Mouse (Mus musculus) A20 (cell line): ENCODE data around the gene Atp2b4.

Experiments
- DNase-seq: peaks from one replicate; pipeline ENCODE4 v3.0.0-alpha.2; 2011; ENCODE audit warnings: low read depth, low spot score

Atp2b4 gene

GRCm38 (mm10) chr1:133800948-133801393, at the start of gene Atp2b4:
Gene Atp2b4 (minus strand): TSS chr1:133801041.
- DNase-seq = peak; percentile 59

- peak; percentile 92 for DNase-seq
These were observed 43.9 kb upstream of the Atp2b4 start for GRCm38 (mm10) chr1:133844734-133845133.

GRCm38 (mm10) chr1:133843900-133844299, 43.1 kb upstream of the Atp2b4 start:
- no peak for DNase-seq

GRCm38 (mm10) chr1:133843370-133843769, 42.5 kb upstream of the Atp2b4 start:
- DNase-seq = no peak

GRCm38 (mm10) chr1:133842074-133842725, 41.4 kb upstream of the Atp2b4 start:
- DNase-seq = no peak

GRCm38 (mm10) chr1:133841171-133841926, 40.5 kb upstream of the Atp2b4 start:
- peak; percentile 30 for DNase-seq

DNA sequence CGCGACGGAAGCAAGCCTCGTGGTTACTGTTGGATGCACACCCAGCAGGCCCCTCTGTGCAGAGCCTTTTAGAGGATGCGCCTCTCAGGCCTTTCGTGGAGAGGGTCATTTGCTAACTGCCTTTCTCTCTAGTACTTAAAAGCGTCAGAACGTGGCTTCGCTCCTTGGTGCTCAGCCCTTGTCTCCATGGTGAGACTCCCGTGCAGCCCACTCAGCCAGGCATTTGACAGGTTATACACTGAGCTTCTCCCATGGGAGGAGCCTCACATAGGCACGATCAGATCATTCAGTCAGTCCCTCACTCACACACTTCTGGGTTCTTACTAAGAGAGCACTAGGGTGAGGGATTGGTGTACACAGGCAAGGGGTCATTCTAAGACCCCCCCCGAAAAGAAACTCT, 39.7 kb upstream of the Atp2b4 start:
- no peak for DNase-seq

DNA sequence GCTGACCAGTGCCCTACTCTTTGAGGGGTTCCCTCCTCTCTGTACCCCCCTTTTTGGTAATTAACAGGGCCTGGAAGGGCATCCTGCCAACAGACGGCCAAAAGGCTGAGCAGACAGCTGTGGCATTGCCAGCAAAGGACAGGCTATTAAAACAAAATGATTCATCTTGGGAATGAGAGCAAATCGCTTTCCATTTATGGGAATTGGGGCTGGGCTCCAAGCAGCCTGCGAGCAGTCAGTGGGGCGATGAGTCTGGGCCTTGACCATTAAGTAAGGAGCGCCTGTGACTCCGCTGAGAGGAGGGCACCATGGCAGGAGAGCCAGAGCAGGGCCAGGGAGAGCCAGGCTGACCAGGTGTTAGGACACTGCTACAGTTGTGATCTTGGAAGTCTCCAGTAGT, 33.5 kb upstream of the Atp2b4 start:
- DNase-seq = no peak

GRCm38 (mm10) chr1:133832781-133833180, 31.9 kb upstream of the Atp2b4 start:
- no peak for DNase-seq

DNA sequence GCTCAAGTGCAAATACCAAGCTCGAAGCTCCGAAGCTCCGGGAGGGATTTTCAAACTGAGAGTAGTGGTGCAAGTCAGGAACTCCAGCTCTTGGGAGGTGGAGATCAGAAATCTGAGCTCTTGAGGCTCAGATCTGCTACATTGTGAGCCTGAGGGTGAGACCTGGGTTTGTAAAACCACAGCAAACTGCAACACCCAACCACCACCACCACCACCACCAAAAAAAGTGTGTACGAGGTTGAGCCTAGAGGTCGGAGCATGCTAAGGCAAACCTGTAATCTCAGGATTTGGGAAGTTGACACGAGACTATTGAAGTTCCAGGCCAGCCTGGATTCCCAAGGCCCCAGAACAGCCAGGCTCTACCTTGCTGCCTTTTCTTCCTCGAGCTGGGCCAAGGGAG, 25.4 kb upstream of the Atp2b4 start:
- DNase-seq = no peak

DNA sequence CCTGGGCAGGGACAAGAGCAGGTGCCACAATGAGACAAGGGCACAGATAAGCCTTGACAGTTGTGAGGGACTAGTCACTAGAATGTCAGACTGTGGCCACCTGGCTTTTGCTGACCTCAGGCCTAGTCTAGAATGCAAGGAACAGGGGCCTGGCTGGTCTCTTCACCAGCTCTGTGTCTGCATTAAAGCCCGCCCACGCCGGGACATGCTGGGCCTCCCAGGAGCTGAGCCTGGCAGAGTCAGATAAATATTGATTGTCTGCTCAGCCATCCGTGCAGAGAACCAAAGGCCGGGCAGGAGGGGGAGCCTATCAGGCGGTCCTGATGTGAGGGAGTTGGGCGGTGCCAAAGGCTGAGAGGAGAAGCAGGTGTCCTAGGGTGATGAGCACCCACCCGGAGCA, 24.7 kb upstream of the Atp2b4 start:
- peak; percentile 91 for DNase-seq

DNA sequence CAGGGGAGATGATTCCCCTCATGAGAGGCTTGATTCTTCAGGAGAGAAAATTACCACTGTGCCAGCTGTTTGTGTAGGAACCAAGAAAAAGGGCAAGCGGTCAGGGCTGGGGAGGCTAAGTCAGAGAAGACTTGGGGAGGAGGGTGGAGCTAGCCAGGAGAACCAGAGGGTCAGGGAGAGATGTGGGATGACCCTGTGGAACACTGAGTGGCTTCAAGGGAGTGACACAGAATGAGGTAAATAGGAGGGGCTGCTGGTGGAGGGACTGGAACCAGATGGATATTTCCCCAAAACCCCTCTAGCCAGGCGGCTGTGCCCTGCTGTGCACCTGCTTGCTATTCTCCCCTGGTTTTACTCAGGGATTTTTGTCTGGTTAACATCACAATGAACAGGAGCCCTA, 24.3 kb upstream of the Atp2b4 start:
- DNase-seq = no peak

DNA sequence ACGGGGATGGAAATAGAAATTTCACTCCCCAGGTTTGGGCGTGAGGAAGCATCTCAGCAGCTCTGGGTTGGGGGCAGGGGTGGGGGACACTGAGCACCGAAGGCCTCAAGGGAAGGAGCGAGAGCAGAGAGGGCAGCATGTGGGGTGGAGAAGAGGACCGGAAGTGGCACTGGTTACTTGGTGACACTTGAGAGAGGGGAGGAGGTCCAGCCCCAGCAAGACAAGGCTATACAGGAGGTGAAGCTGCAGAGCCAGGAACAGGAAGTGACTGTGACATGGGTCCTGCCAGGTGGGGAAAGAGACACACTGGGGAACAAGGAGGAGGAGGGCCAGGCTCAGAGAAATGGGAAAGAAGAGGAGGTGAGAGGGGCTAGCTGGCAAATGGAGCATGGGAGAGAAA, 20.3 kb upstream of the Atp2b4 start:
- DNase-seq = peak; percentile 50

GRCm38 (mm10) chr1:133820100-133820499, 19.3 kb upstream of the Atp2b4 start:
- DNase-seq = no peak

- no peak for DNase-seq
These were observed 17.7 kb upstream of the Atp2b4 start for GRCm38 (mm10) chr1:133818531-133818930.

DNA sequence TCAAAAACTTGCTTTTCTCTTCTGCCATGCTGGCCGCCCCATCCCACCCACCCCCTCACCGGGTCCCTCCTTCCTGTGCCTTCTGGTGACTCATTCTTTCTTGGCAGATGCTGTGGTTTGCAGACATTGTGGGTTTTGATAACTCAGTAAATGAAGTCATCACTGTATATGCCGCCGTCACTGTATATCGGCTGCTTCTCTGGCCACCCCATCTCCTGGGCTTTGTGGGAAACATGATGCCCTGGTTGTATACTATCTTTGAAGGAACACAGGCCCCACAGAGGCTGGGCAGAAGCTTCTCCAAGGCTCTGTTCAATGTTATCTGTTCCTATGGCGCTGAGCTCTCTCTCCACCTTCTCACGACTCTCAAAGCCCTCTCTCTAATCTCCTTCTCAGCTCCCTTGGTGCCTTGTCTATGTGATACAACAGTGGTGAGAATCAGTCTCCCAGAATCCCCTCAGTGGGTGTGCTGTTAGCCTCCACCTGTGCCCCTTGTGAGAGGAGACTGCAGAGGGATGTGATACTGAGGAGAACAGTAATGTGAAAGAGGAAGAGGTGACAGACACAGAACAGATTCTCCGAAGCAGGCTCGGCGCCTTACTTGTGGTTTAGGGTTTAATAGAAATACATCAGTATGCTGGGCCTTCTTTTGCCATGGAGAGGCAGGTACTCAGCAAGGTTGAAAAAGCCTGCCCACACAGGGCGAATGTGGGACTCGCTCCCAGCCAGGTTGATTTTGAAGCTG, 15.1 kb upstream of the Atp2b4 start:
- peak; percentile 85 for DNase-seq

DNA sequence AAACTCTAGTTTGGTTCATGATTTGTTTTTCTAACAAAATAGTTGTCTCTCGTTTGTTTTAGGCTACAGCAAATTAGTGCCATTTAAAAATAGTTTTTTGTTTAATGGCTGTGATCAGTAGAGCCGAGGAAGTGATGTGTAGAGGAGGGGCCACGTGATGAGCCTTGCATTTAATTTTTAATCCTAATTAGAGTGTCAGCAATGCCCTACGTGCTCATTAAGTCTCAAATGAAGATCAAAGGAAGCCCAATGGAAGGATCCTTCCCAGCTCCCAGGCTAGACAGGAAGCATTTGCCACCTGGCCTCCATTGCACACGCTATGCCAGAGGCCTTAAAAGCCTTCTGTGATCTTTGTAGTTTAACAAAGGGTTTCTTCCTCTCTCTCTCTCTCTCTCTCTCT, 8.5 kb upstream of the Atp2b4 start:
- DNase-seq = no peak

DNA sequence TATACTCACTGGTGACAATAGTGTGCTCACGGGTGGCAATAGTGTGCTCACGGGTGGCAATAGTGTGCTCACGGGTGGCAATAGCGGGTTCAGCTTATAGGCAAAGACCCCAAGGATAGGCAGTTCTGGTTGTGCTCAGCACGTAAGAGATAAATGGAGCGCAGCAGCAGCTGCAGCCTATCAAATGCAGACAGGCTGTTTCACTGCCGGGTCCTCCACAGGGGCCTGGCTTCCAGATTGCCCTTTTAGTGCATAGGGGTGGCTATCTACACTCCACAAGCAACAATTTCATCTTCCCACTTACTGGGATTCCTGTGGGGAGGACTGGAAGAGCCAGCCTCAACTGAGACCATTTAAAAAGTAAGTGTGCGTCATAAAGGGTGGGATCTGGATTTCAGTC, 7.2 kb upstream of the Atp2b4 start:
- no peak for DNase-seq

DNA sequence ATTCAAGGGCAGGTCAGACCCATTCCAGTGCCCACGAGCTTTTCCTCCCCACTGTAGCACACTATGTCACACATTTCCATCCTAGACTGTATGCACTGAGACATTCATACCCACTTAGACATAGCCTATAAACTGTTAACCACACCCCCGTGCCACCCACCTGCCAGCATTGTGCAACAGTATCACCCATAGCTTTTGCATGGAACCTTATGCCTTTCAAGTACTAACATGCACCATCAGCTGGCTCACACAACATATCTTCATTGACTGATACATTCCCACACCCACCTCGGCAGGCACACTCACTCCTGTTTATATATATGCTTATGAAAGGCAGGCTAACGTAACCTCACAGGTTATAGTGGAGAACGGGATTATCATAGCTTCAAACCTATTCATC, 902 bp upstream of the Atp2b4 start:
- no peak for DNase-seq

DNA sequence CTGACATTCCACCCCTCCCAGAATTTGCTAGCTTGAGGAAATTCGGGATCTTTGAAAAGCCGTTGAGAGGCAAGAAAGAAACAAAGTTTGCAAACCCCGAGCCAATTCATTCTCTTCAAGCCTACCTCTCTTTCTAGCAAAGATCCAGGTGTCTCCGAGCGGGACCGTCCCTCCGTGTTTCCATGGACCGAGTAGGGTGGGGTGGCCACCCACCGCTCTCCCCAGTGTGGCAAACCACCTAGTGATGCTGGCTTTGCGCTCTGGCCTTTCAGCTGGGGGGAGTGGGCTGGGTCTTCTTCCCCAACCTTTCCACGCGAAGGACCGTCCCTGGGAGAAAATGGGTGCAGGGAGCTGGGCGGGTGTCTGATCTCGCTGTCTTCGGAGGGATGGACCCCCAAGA, 329 bp downstream of the Atp2b4 start:
- DNase-seq = no peak

- DNase-seq = no peak
These were observed 975 bp downstream of the Atp2b4 start for GRCm38 (mm10) chr1:133799686-133800445.
